Mouse (Mus musculus) frontal cortex, adult 2 months (tissue): ENCODE measurements around the gene Plcz1. TPM values are rescaled to one million over a fixed set of nuclear protein-coding genes. Genes with fewer than 3 reads are reported as not detected.

ENCODE experiments used
- DNase-seq, 2 experiments: peaks; one replicate each; pipeline ENCODE4 v3.0.0; 2022; ENCODE audit warnings: low spot score in 1 of 2; ENCODE audit errors: extremely low spot score in 1 of 2
- polyA plus RNA-seq: library from polyadenylated mRNA; depleted of rRNA; stranded (reverse); fragments of >200 nt; gene quantifications from 2 replicates; pipeline ENCODE4 v1.2.3, GENCODE M21; 2012; rRNA removed

The Plcz1 gene
- polyA plus RNA-seq, 1 experiment, result 0.58 TPM

DNA sequence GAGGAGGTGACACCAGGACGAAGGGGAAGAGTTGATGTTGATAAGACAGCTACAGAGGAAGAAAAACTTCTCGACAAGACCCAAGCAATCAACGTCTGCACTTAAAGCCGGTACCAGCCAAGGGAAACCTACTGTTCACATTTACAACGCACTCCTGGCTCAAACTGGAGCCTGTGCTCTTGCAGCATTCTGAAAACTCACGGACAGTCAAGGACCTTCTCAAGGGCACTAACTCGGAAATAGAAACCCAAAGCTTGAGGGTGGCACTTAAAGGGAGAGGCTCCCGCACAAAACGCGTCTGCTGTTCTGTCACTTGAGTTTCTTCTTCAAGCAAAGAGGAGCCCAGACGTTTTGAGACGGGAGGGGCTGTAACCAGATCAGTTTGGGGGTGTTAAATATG is 87.7 kb downstream of the Plcz1 start:
- no peak for DNase-seq

- no peak for DNase-seq
These were observed 94.0 kb downstream of the Plcz1 start for GRCm38 (mm10) chr6:139947106-139947879.

Other genes with a start within 250 kb of the Plcz1 start
- gene Capza3, start 205 bp downstream of the Plcz1 start, polyA plus RNA-seq, result not detected in 2 replicates